Mouse (Mus musculus) lung, postnatal 0 days (tissue): ENCODE data around the gene Mroh7.

Source experiments
- CTCF ChIP-seq: IDR thresholded peaks from 2 replicates; pipeline ENCODE4 v1.5.1; 2016; ENCODE audit warnings: antibody characterized with exemption, mild to moderate bottlenecking
- EP300 ChIP-seq: IDR thresholded peaks from 2 replicates; pipeline ENCODE4 v1.6.1; 2016; ENCODE audit warnings: antibody characterized with exemption, mild to moderate bottlenecking, control low read depth

DNA sequence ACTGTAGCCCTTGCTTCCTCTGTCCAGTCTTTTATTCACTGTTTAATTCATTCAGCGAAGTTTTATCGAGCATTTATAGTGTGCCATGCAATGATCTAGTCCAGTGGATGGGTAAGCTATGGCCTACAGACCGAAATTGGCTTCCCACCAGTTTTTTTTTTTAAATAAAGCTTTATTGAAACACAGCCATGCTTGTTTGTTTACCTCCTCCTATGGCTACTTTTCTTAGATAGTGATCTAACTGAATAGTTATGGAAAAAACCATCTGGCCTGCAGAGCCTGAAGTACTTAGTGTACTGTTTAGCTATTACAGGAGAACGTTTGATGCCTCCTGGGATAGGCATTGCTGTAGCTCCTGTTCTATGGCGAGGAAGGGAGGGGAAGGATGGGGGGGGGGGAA is 84.9 kb downstream of the Mroh7 start:
- TF ChIP-seq EP300 (no peak), CTCF (no peak)
